In genomic region chr14:103866636-103867035, GRCm38 (mm10) we compare ENCODE assay signal across 22 mouse cellular contexts. TPM values are rescaled to one million over a fixed set of nuclear protein-coding genes. Genes with fewer than 3 reads are reported as not detected.
A peak's percentile ranks its signal among the peaks of the same experiment; 100 is the strongest.
DNase-seq lines count a peak whose midpoint lies in the region; ATAC-seq and TF ChIP-seq lines count a peak whose summit lies in the region.
"Had no signal": no experiment of that assay in that cellular context is flagged by ENCODE, and none has a peak within 500 bp of the region (broad histone marks: within the 10 kb centered on the region; RNA-seq: fewer than 3 reads in every experiment).

No protein-coding gene starts in this region.

- no peaks in the 10 kb centered on the region for H3K4me1 ChIP-seq in lung, embryonic 14.5 days (ENCODE audit: insufficient read depth)
- no peaks in the 10 kb centered on the region for H3K4me1 ChIP-seq in lung, postnatal 0 days (ENCODE audit: insufficient read depth, low read depth, low read length)
- H3K4me1 ChIP-seq in lung, embryonic 16.5 days (replicated peaks; ENCODE audit: control insufficient read depth, insufficient read depth, low read length), result no peaks in the 10 kb centered on the region
- H3K4me1 ChIP-seq: embryonic facial prominence, embryonic 13.5 days; embryonic facial prominence, embryonic 15.5 days; forebrain, embryonic 10.5 days; forebrain, embryonic 12.5 days had no signal

- no peak overlapping the region for H3K4me3 ChIP-seq in lung, embryonic 14.5 days (ENCODE audit: low read depth, low read length)
- no peak overlapping the region for H3K4me3 ChIP-seq in lung, postnatal 0 days (ENCODE audit: low read depth, low read length)
- H3K4me3 ChIP-seq in lung, embryonic 16.5 days (ENCODE audit: low read length), result no peak overlapping the region
- H3K4me3 ChIP-seq: embryonic facial prominence, embryonic 13.5 days; embryonic facial prominence, embryonic 15.5 days; erythroblast, embryonic 14.5 days; forebrain, embryonic 10.5 days; forebrain, embryonic 12.5 days had no signal

- no peak overlapping the region for H3K4me2 ChIP-seq in lung, embryonic 14.5 days
- no peak overlapping the region for H3K4me2 ChIP-seq in lung, postnatal 0 days (replicated peaks; ENCODE audit: low read depth, low read length)
- H3K4me2 ChIP-seq in lung, embryonic 16.5 days (ENCODE audit: low read depth, low read length), result no peak overlapping the region
- H3K4me2 ChIP-seq: embryonic facial prominence, embryonic 13.5 days; embryonic facial prominence, embryonic 15.5 days; forebrain, embryonic 12.5 days had no signal

- DNase-seq in lung, embryonic 14.5 days, result peak; percentile 68
- DNase-seq in lung, postnatal 0 days (ENCODE audit: low spot score), result no peak
- no peak for DNase-seq in lung, postnatal 25 days (ENCODE audit: low spot score)
- DNase-seq: adrenal gland, adult 2 months; adrenal gland, postnatal 10 days; adrenal gland, postnatal 25 days; cerebellum, adult 11 months; cerebellum, adult 18-20 months; cerebellum, adult 8-10 months; cerebellum, adult 9-11 months; cerebellum, postnatal 14 days; cerebellum, postnatal 36 days; embryo, embryonic 11 days had no signal

- no peak overlapping the region for H3K27ac ChIP-seq in lung, embryonic 14.5 days (ENCODE audit: low read depth)
- H3K27ac ChIP-seq in lung, postnatal 0 days (ENCODE audit: low read length), result no peak overlapping the region
- no peak overlapping the region; the same call in 1 of the 2 replicates for H3K27ac ChIP-seq in lung, embryonic 16.5 days (ENCODE audit: low read length)
- H3K27ac ChIP-seq: embryonic facial prominence, embryonic 13.5 days; embryonic facial prominence, embryonic 15.5 days; forebrain, embryonic 10.5 days; forebrain, embryonic 12.5 days had no signal

- no peaks in the 10 kb centered on the region for H3K9me3 ChIP-seq in lung, embryonic 14.5 days (ENCODE audit: low read depth, low read length)
- H3K9me3 ChIP-seq in lung, postnatal 0 days (ENCODE audit: low read length), result no peaks in the 10 kb centered on the region
- H3K9me3 ChIP-seq in lung, embryonic 16.5 days (ENCODE audit: control insufficient read depth, low read length), result no peaks in the 10 kb centered on the region
- H3K9me3 ChIP-seq: embryonic facial prominence, embryonic 13.5 days; embryonic facial prominence, embryonic 15.5 days; forebrain, embryonic 10.5 days; forebrain, embryonic 12.5 days had no signal

- peak; percentile 74 for ATAC-seq in lung, embryonic 14.5 days (ENCODE audit: insufficient read depth)
- ATAC-seq in lung, postnatal 0 days, result no peak
- peak; percentile 77 for ATAC-seq in lung, embryonic 16.5 days (ENCODE audit: low read depth)
- ATAC-seq: forebrain, embryonic 14.5 days; forebrain, embryonic 16.5 days had no signal

- 42% methylated on average over 2 of the region's 2 CpGs for WGBS in lung, embryonic 14.5 days
- WGBS in lung, postnatal 0 days, result 52% methylated on average over 2 of the region's 2 CpGs
- WGBS in lung, embryonic 16.5 days, result 57% methylated on average over 2 of the region's 2 CpGs

- no peak overlapping the region for H3K9ac ChIP-seq in lung, embryonic 14.5 days
- H3K9ac ChIP-seq in lung, postnatal 0 days (replicated peaks; ENCODE audit: low read depth), result no peak overlapping the region
- H3K9ac ChIP-seq in lung, embryonic 16.5 days (ENCODE audit: low read length), result no peak overlapping the region
- H3K9ac ChIP-seq: embryonic facial prominence, embryonic 13.5 days; embryonic facial prominence, embryonic 15.5 days; forebrain, embryonic 12.5 days had no signal

- no peaks in the 10 kb centered on the region for H3K36me3 ChIP-seq in lung, embryonic 14.5 days (ENCODE audit: insufficient read depth)
- no peaks in the 10 kb centered on the region for H3K36me3 ChIP-seq in lung, postnatal 0 days (ENCODE audit: insufficient read depth, low read length)
- no peaks in the 10 kb centered on the region for H3K36me3 ChIP-seq in lung, embryonic 16.5 days (ENCODE audit: control insufficient read depth, insufficient read depth, low read length)
- H3K36me3 ChIP-seq: embryonic facial prominence, embryonic 13.5 days; embryonic facial prominence, embryonic 15.5 days; forebrain, embryonic 10.5 days; forebrain, embryonic 12.5 days had no signal

- TF ChIP-seq EP300 in lung, postnatal 0 days (IDR thresholded peaks at IDR 0.05), result no peak

- H3K27me3 ChIP-seq in lung, embryonic 14.5 days (ENCODE audit: insufficient read depth, low read length), result no peaks in the 10 kb centered on the region
- H3K27me3 ChIP-seq in lung, postnatal 0 days (replicated peaks; ENCODE audit: insufficient read depth, low read length), result no peaks in the 10 kb centered on the region
- no peaks in the 10 kb centered on the region for H3K27me3 ChIP-seq in lung, embryonic 16.5 days (ENCODE audit: control insufficient read depth, insufficient read depth, low read depth, low read length)
- H3K27me3 ChIP-seq: embryonic facial prominence, embryonic 13.5 days; embryonic facial prominence, embryonic 15.5 days; forebrain, embryonic 12.5 days had no signal

- no peak for TF ChIP-seq CTCF in lung, embryonic 14.5 days (IDR thresholded peaks at IDR 0.05; ENCODE audit: low read depth)
- TF ChIP-seq CTCF in lung, postnatal 0 days (IDR thresholded peaks at IDR 0.05), result no peak

RNA-seq across cellular contexts. Expression of gene Ednrb, which starts 22.4 kb away (rescaled TPM):
- 136 and 144 TPM in 2 replicates for polyA plus RNA-seq in lung, embryonic 14.5 days (2014; fragmentation: Nextera tagmentation; extraction: Ambion mirVana)
- 116 and 139 TPM in 2 replicates for polyA plus RNA-seq in lung, postnatal 0 days (2015; fragmentation: Nextera tagmentation; extraction: Ambion mirVana)
- polyA plus RNA-seq in lung, embryonic 16.5 days (2015; fragmentation: Nextera tagmentation; extraction: Ambion mirVana), result 170 and 172 TPM in 2 replicates
- polyA plus RNA-seq: C2C12 had no signal
